Mouse (Mus musculus): ENCODE results near the gene Klhdc8a. TPM values are rescaled to one million over a fixed set of nuclear protein-coding genes. Genes with fewer than 3 reads are reported as not detected.

The Klhdc8a gene
- polyA plus RNA-seq, 2 experiments from 2014 or later = not detected

- no peak for ATAC-seq
Observed at GRCm38 (mm10) chr1:132290921-132291675, 7.3 kb upstream of the Klhdc8a start.

- no peak for ATAC-seq
Observed at GRCm38 (mm10) chr1:132291706-132292105, 6.7 kb upstream of the Klhdc8a start.

- ATAC-seq = no peak
Observed at GRCm38 (mm10) chr1:132292318-132293129, 5.9 kb upstream of the Klhdc8a start.

DNA sequence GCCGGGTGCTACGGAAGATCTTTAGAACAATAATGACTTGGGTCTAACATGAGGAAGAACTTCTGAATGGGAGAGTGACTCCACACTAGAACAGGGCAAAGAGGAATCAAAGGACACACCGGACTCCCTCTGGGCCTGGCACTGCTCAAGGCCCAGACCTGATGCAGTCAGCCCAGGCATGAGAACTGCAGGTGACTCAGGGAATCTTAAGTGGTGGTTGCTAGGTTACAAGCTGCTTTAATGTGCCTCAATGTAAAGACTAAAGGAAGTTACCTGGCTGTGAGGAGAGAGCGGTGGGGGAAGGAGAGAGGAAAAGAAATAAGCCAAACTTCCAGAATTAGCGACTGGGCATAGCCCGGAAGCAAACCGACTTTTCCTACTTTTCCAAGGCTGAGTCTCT, 2.9 kb upstream of the Klhdc8a start:
- ATAC-seq = no peak

- no peak for ATAC-seq
Observed at GRCm38 (mm10) chr1:132296051-132296450, 2.4 kb upstream of the Klhdc8a start.

DNA sequence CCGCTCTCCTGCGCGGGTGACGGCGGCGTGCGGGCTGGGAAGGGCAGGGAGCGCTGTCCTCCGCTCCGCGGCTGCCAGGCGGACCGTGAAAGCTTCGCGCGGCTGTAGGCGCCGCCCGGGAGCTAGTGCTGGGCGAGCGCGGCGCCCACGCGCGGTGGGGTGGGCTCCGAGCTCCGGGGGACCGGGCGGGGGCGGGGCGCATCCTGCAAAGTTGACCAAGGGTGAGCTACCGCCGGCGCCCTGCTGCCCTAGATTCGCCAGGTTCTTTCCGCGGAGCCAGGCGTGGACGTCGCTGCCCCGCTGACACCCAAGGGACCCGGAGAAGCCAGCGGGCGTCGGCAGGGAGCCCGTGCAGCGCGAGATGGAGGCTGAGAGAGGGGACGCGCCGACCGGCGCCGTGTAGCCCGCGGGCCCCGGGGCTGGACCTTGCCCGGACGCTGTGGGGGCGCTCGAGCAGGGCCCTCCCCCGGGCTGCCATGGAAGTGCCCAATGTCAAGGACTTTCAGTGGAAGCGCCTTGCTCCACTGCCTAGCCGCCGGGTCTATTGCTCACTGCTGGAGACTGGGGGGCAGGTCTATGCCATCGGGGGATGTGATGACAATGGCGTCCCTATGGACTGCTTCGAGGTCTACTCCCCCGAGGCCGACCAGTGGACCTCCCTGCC, 507 bp downstream of the Klhdc8a start:
- no peak for ATAC-seq

- no peak for ATAC-seq
Observed at GRCm38 (mm10) chr1:132299744-132300143, 1.3 kb downstream of the Klhdc8a start.

DNA sequence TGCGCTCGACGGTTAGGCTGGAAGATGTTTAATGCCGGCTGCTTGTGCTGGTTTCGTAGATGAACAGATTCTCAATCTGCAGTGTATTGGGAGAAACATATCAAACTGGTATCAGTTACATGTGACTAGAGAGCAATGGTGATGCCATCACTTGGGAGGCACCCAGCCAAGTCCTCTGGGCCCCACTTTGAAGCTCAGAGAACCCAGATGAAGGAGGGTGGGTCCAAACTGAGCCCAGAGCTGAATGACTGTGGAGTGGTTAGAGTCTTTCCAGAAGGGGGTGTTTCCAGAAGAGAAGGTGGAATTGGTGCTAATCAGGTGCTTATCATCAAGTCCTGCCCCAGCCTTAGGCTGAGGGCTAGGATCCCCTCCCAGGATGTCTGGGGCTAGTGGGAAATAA, 2.8 kb downstream of the Klhdc8a start:
- ATAC-seq = no peak

DNA sequence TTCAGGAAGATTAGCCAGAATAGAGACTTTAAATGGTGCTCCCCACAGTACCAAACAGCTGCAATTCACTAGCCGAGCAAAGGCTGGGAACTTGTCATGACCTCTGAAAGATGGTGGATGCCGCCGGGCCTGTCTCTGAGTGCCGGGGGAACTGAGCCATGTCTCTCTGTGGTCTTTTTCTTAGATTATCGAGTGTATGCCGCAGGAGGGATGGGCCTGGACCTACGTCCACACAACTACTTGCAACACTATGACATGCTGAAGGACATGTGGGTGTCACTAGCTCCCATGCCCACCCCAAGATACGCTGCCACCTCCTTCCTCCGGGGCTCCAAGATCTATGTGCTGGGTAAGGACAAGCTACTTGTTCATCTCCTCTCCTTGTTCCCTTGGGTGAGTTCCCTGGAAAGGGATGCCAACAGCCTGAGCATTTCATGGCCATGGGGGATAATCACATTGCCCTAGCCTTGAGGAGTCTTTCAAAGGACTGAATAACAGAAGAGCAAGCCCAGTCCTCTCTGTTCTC, 4.0 kb downstream of the Klhdc8a start:
- ATAC-seq = no peak

DNA sequence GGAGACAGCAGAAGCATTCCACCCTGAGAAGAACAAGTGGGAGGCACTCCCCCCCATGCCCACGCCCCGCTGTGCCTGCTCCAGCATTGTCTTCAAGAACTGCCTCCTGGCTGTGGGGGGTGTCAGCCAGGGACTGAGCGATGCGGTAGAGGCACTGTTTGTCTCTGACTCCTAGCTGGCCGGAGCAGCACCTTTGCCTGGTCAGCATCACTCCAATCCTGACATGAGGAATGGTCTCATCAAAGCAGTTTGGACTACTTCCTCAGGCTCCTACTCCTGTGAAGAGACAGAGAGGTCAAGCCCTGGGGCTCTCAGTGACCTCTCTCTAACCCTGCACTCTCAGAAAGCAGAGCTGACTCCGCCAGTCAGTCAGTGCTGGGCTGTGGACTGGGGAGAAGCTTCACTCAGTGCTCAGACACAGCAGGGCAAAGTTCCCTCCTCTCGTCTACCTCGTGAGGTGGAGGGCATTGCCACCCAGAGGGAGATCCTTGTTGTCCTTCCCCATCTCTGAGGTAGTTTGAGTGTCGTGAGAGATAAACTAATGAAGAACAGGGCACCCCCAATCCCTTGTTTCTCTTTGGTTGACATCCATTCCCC, 6.3 kb downstream of the Klhdc8a start:
- no peak for ATAC-seq

DNA sequence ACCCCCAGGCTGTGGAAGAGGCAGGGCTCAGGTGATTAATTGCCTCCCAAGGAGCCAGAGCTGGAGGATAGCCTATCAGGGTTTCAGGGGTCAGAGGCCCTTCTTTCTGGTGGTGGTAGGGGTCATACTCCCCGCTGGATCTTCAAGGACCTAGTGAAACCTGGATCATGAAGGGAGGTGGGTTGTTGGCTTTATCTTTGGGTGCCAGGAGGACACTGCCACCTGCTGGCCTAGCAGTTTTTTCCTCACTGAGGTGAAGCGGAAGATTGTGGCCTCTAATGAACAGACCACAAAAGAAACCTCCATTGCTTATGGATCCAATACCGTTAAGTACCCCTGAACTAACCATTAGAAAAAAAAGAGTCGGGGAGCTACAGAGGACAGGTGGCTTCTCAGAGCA, 7.7 kb downstream of the Klhdc8a start:
- no peak for ATAC-seq

- ATAC-seq = no peak
Observed at GRCm38 (mm10) chr1:132306808-132307207, 8.4 kb downstream of the Klhdc8a start.

GRCm38 (mm10) chr1:132307962-132308361, 9.5 kb downstream of the Klhdc8a start:
- no peak for ATAC-seq

DNA sequence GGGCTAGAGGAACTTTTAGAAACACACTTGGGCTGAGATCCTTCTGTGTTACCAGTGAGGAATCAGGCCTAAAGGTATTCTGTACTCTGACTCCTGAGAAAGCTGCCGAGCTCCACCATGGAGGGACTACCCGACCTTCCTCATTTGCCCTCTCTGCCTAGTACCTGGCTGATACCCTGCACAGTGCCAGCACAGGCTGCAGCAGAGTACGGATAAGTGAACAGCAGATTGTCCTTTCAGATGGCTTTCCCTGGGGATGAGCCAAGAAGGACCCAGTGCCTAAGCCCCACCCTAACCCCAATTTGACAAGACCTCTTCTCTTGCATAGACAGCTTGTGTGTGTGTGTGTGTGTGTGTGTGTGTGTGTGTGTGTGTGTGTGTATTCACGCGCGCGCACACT, 10.2 kb downstream of the Klhdc8a start:
- ATAC-seq = no peak

DNA sequence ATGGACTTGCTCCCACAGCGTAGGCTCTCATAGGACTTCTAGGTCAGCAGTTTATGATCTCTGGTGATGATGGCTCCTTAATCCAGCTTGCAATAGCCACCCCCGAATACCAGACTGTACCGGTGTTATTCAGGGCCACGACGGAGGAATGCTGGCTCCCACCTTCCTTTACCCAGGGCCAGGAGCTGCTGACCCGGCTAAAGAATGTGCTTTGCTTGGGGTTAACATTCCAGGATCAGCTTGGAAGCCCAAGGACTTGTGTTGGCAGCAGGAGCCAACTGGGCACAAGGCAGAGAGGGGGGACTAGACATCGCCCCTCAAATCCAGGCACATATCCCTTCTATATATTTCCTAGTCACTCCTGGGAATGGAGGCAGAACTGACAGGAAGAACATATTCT, 12.3 kb downstream of the Klhdc8a start:
- no peak for ATAC-seq

DNA sequence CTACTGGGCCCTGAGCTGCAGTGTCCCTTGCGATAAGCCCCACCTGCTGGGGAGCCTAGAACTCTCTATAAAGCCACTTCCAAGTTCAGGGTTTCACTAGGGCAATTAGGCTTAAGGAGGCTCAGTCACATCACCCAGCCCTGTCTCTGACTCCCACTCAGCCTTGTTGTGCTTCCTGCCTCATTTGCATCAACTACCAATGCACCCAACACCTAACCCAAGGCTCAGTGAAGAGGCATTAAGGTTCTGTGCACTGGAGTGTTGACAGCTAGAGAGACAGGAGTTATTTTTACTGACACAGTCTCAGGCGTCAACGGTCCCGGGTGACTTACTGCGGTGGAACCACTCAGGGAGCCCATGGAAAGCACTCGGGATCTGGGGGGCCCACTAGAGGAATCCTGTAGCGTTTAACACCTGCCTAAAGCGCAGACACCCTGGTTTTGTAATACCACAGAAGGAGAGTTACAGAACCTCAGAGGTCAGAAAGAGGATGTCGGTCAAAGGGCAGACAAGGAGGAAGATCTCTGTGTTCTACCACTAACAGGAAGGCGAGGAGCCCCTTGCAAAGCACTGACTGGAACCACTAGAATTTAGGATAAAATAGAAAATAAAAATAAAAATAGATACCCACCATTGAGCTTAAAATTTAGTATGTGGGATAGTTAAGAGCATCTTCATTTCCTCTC, 12.9 kb downstream of the Klhdc8a start:
- no peak for ATAC-seq

DNA sequence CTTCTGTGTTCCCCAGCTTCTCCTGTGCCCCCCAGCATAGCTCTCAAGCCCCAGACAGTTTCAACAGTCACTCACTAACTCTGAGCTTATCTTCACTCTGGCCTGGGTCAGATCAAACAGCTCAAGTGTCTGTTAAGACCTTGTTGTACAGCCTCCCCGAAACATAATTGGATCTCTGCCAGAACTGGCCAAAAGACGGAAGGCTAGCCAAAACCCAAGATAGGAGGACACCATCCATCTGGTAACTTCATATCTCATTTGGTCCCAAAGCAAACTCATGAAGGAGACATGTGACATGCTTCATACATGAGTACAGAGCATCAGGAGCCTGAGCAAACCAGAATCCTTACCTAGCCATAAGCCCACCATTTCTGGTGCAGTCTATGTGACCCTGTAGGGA, 13.6 kb downstream of the Klhdc8a start:
- ATAC-seq = no peak

DNA sequence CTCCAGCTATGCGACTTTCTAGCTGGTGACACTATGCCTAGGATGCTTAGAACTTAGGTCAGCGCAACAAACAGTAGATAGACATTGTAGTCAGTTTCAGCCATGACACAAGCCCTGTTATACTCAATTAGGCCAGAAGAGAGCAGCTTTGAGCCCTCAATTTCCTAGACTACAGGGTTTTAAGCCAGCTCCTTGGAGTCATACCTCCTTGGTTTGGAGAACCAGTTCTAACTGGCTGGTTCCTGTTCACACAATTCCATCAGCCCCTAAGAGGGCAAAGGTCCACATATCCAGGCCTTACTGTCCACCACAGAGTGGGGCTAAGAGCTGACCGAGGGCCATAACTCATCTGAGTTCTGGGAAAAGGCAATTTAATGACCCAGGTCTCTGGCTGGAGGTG, 14.3 kb downstream of the Klhdc8a start:
- ATAC-seq = peak; percentile 29

- peak; percentile 94 for ATAC-seq
Observed at GRCm38 (mm10) chr1:132315889-132316624, 17.6 kb downstream of the Klhdc8a start, which contains the start of gene Nuak2. Gene Nuak2 (plus strand): TSS chr1:132316126.

- no peak for ATAC-seq
Observed at GRCm38 (mm10) chr1:132316625-132316994, 18.2 kb downstream of the Klhdc8a start.

- no peak for ATAC-seq
Observed at GRCm38 (mm10) chr1:132317413-132317812, 19.0 kb downstream of the Klhdc8a start.

All from activated CD4-positive, CD25-positive, alpha-beta regulatory T cell, adult 4 months (primary cell).